Mouse (Mus musculus) mouse trophoblast stem cell (cell line): ENCODE results near the gene Tmem201.

ENCODE experiments used
- in situ Hi-C, 2 experiments: fragments of 300-500 bp; cut with MseI, MboI; formaldehyde crosslinking; loops; 2 replicates in 1 of 2; 3 replicates in 1 of 2; pipeline ENCODE4 v1.15.1; 2025

The Tmem201 gene

GRCm38 (mm10) chr4:149721163-149721562, 16.7 kb downstream of the Tmem201 start:
- in situ Hi-C loops = no loop called here

GRCm38 (mm10) chr4:149719686-149720085, 18.2 kb downstream of the Tmem201 start:
- in situ Hi-C loops = no loop called here

GRCm38 (mm10) chr4:149714542-149714941, 23.3 kb downstream of the Tmem201 start:
- in situ Hi-C loops = loop anchor here (5.0 kb wide), 1 partner anchor 62 kb away; no protein-coding TSS in a partner anchor

- in situ Hi-C loops = loop anchor here (5.0 kb wide), 1 partner anchor 60 kb away; no protein-coding TSS in a partner anchor
Measured at GRCm38 (mm10) chr4:149711955-149712354, 25.9 kb downstream of the Tmem201 start.

GRCm38 (mm10) chr4:149711485-149711884, 26.4 kb downstream of the Tmem201 start:
- in situ Hi-C loops = loop anchor here (5.0 kb wide), 1 partner anchor 59 kb away; no protein-coding TSS in a partner anchor

GRCm38 (mm10) chr4:149710510-149710909, 27.3 kb downstream of the Tmem201 start:
- in situ Hi-C loops = loop anchor here (5.0 kb wide), 1 partner anchor 58 kb away; no protein-coding TSS in a partner anchor

- in situ Hi-C loops = no loop called here
Measured at GRCm38 (mm10) chr4:149705941-149706340, 31.9 kb downstream of the Tmem201 start.

- in situ Hi-C loops = no loop called here
Measured at GRCm38 (mm10) chr4:149705298-149705697, 32.5 kb downstream of the Tmem201 start.

- in situ Hi-C loops = no loop called here
Measured at GRCm38 (mm10) chr4:149702210-149702979, 35.4 kb downstream of the Tmem201 start, which contains the start of gene Pik3cd. Gene Pik3cd, minus strand, starts transcription at chr4:149702571.

GRCm38 (mm10) chr4:149701426-149702209, 36.2 kb downstream of the Tmem201 start:
- in situ Hi-C loops = no loop called here

GRCm38 (mm10) chr4:149699953-149700352, 37.9 kb downstream of the Tmem201 start:
- in situ Hi-C loops = no loop called here

- in situ Hi-C loops = no loop called here
Measured at GRCm38 (mm10) chr4:149698197-149698821, 39.5 kb downstream of the Tmem201 start.

- in situ Hi-C loops = no loop called here
Measured at GRCm38 (mm10) chr4:149697506-149698196, 40.2 kb downstream of the Tmem201 start.

GRCm38 (mm10) chr4:149696189-149696971, 41.5 kb downstream of the Tmem201 start:
- in situ Hi-C loops = no loop called here

GRCm38 (mm10) chr4:149691368-149691767, 46.5 kb downstream of the Tmem201 start:
- in situ Hi-C loops = no loop called here

- in situ Hi-C loops = no loop called here
Measured at GRCm38 (mm10) chr4:149690828-149691280, 47.0 kb downstream of the Tmem201 start.

GRCm38 (mm10) chr4:149689822-149690700, 47.8 kb downstream of the Tmem201 start:
- in situ Hi-C loops = no loop called here

- in situ Hi-C loops = no loop called here
Measured at GRCm38 (mm10) chr4:149688861-149689260, 49.0 kb downstream of the Tmem201 start.

GRCm38 (mm10) chr4:149684841-149685623, 52.8 kb downstream of the Tmem201 start:
- in situ Hi-C loops = no loop called here
